Mouse (Mus musculus) spleen, adult 18-20 months (tissue): ENCODE data around the gene Kifc3.
"Not testable (repeated sequence)": the region's sequence is repeated elsewhere in the genome, so short reads cannot be mapped to it uniquely, and the experiment has no call there.

Source experiments
- DNase-seq, 2 experiments: peaks; one replicate each; pipeline ENCODE4 v3.0.0; 2022; ENCODE audit warnings: mixed read lengths in 2 of 2

Kifc3 gene

GRCm38 (mm10) chr8:95202649-95203275 lies at the start of gene Kifc3:
Kifc3 (minus strand) TSS chr8:95202812.
- no peak for DNase-seq

GRCm38 (mm10) chr8:95252056-95252455 lies 49.4 kb upstream of the Kifc3 start:
- no peak for DNase-seq

DNA sequence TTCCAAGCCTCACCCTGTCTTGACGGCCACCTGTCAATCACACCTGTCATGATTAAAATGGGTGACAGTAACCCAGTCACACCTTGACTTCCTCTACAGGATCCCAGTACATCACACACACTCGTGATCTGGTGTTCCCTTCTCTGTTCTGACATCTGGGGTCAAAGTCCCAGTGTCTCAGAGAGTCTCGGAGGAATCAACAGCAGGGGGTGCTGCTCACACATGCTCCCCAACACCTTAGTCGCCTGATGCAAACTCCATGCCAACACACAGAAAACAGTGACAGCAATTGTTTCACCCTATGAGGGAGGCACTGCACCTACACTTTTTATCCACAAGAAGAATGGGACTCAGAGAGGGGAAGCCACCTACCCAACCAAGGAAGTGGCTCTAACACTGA lies 47.2 kb upstream of the Kifc3 start:
- peak in 1 of 2 experiments; percentile 21 for DNase-seq

DNA sequence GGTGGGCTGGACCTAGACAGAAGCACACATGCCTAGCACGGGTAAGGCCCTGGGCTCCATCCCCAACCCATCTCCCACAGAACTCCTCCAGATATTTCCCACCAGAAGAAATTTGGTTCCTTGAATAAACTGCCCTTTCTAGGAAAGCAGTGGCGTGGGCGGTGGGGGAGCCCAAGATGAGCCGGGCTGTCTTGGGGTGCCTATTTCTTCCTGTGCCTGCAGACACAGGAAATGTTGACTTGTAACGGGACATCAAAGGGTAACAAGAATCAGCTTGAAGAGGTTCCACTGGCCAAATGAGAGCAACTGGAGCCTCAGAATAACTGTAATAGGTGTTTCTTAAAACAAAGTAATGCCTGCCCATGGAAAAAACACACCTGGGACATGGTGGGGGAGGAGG lies 44.7 kb upstream of the Kifc3 start:
- DNase-seq: no peak

DNA sequence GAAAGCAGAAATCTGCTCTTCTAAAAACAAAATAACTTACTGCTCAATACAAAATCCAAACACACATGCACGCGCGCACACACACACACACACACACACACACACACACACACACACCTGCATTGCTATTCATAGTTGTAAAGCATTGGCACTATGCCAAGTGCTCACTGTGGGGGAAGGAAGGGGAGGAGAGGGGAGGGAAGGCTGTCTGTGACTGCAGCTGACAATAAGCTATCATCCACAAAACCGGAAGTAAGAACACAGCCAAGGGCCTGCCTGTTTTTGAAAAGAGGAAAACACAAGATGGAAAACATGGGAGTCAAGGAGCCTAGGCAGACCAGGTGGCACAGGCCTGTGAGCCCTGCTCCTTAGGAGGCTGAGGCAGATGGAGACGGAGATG lies 42.6 kb upstream of the Kifc3 start:
- DNase-seq: peak; percentile 34 to 38

GRCm38 (mm10) chr8:95243853-95244252 lies 41.2 kb upstream of the Kifc3 start:
- DNase-seq: no peak

- DNase-seq: no peak
Observed at GRCm38 (mm10) chr8:95242826-95243571, 40.4 kb upstream of the Kifc3 start.

- no peak for DNase-seq
Observed at GRCm38 (mm10) chr8:95242099-95242825, 39.6 kb upstream of the Kifc3 start.

GRCm38 (mm10) chr8:95235683-95236082 lies 33.1 kb upstream of the Kifc3 start:
- peak; percentile 35 to 76 for DNase-seq

DNA sequence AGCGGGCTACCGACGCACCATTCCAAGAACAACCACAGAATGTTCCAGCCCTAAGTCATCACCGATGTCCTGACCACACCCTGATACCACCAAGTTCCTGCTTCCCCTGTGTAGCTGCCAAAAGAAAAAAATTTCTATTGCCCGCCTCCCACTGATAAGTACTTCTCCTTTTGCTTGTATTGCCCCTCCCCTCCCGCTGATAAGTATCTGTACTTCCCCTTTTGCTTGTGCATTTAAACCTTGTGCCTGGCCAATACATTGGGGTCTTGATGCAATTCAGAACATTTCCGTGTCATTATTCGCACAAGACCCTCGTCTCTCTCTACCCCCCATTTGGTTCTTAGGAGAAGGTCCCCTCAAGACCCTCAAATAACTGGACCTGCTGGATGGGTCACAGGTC lies 27.5 kb upstream of the Kifc3 start:
- DNase-seq: not testable (repeated sequence)

- DNase-seq: no peak
Observed at GRCm38 (mm10) chr8:95227151-95227468, 24.5 kb upstream of the Kifc3 start.

- no peak for DNase-seq
Observed at GRCm38 (mm10) chr8:95226251-95227150, 23.9 kb upstream of the Kifc3 start.

- DNase-seq: no peak
Observed at GRCm38 (mm10) chr8:95223969-95224368, 21.4 kb upstream of the Kifc3 start.

GRCm38 (mm10) chr8:95221045-95221444 lies 18.4 kb upstream of the Kifc3 start:
- no peak for DNase-seq

DNA sequence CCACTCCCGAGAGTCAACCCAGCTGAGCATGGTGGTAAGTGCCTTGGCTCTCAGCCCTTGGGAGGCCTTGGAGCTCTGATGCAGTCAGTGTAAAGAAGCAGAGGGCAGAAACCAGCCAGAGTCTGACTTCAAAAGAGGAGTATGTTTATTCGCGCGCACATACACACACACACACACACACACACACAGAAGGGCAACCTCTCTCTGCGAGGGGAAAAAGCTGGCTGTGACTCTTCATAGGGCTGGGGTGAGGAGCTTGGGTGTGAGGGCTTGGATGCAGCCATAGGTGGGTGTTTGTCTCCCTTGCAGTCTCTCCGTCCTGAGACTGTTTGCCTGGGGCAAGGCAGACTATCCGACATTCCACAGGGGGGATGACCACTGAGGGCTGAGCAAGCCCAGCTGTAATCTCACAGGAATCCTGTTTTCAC lies 18.0 kb upstream of the Kifc3 start:
- no peak for DNase-seq

DNA sequence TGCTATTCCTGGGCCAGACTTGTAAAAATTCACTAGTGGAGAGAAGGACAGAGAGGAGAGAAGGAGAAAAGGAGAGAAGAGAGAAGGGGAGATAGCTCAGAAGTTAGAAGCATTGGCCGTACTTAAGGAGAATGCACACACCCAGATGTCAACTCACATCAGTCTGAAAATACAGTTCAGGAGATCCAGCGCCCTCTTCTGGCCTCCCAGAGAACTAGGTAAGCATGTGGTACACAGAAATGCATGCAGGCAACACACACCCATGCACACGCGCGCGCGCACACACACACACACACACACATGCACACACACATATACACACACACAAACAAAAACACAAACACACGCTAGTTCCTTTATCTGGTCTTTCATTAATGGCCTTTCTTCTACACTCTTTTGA lies 17.0 kb upstream of the Kifc3 start:
- DNase-seq: no peak

- DNase-seq: no peak
Observed at GRCm38 (mm10) chr8:95215709-95216360, 13.2 kb upstream of the Kifc3 start.

DNA sequence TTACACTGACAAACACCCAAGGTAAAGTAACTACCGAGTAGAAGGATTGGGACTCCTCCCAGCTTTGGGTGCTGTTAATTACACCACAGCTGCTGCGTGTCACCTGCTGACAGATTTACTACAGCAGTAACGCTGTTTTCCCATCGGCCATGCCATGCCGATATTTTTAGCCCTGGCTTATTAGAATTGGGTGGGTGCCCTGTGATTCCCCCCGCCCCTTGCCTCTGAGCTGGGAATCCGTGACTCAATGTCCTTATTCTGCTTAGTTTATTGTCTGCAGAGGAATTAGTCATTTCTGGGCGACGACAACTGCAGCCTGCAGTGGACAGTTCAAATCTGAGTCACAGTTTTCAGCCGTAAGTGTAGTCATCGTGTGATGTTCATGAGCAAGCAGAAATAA lies 7.3 kb upstream of the Kifc3 start:
- no peak for DNase-seq

DNA sequence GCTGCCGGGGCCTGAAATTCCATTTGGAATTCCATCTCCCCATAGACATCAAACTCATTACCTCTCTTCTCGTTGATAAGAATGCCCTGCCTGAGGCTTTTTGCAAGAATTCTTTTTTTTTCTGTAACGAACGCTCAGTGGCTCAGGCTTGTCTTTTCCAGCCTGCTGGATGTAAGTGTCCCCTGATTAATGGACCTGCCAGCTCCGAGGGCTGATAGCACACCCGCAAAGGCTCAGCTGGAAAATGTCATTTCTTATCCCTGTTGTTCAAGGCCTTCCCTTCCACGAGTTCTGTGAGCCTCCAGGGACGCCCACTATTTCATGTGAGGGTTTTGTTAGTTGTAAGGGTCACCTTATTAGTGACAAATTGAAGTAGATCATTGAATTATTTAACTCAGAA lies 3.3 kb upstream of the Kifc3 start:
- no peak for DNase-seq

DNA sequence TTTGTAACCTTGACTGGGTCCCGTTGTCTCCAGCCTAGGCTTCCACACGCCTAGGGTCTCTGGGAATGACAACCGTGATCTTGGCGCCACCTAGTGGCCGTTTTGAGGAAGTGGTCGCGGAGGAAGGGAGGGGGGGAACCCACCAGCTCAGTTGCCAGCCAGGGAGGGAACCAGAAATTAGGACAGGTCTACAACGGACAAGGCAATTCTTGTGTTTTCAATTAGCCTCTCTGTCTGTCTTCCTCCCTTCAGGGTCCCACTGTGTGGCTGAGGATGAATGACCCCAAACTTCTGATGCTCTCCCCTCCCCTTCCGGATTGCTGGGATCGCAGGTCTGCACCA lies 1.4 kb upstream of the Kifc3 start:
- DNase-seq: peak; percentile 20 to 59

- no peak for DNase-seq
Observed at GRCm38 (mm10) chr8:95203326-95204038, 870 bp upstream of the Kifc3 start.

- no peak for DNase-seq
Observed at GRCm38 (mm10) chr8:95202056-95202570, 499 bp downstream of the Kifc3 start.
